Mouse (Mus musculus): ENCODE results near the gene Anapc15. TPM values are rescaled to one million over a fixed set of nuclear protein-coding genes. Genes with fewer than 3 reads are reported as not detected.
A peak's percentile ranks its signal among the peaks of the same experiment; 100 is the strongest.

Gene Anapc15
- polyA plus RNA-seq, 1 experiment from 2014 or later, result 42.7 TPM

- Histone ChIP-seq H3K36me3 (ENCODE audit: control insufficient read depth, insufficient read depth, low read length) (no peaks in the 10 kb centered on the region), H3K27me3 (ENCODE audit: control insufficient read depth, insufficient read depth, low read length) (no peaks in the 10 kb centered on the region), H3K9me3 (ENCODE audit: control insufficient read depth, low read length) (no peaks in the 10 kb centered on the region), H3K9ac (ENCODE audit: low read length) (no peak within 1 kb of the TSS), H3K27ac (replicated peaks) (no peak within 1 kb of the TSS), H3K4me3 (ENCODE audit: low read depth, low read length) (no peak within 1 kb of the TSS), H3K4me1 (replicated peaks; ENCODE audit: control insufficient read depth, insufficient read depth) (no peaks in the 10 kb centered on the region), H3K4me2 (replicated peaks; ENCODE audit: low read depth) (no peak within 1 kb of the TSS)
- TF ChIP-seq EP300 (optimal IDR thresholded peaks at IDR 0.05) (no peak), CTCF (IDR thresholded peaks at IDR 0.05; ENCODE audit: low read depth) (no peak)
- ATAC-seq (ENCODE audit: low FRiP score, low TSS enrichment) (no peak), DNase-seq (ENCODE audit: low spot score) (no peak)
- 78% methylated on average over 4 of the region's 4 CpGs for WGBS
These were observed 6.4 kb upstream of the Anapc15 start, which contains the start of gene Folr2 for GRCm38 (mm10) chr7:101857094-101857493. TSS of gene Folr2 (minus strand) at chr7:101857194.

DNA sequence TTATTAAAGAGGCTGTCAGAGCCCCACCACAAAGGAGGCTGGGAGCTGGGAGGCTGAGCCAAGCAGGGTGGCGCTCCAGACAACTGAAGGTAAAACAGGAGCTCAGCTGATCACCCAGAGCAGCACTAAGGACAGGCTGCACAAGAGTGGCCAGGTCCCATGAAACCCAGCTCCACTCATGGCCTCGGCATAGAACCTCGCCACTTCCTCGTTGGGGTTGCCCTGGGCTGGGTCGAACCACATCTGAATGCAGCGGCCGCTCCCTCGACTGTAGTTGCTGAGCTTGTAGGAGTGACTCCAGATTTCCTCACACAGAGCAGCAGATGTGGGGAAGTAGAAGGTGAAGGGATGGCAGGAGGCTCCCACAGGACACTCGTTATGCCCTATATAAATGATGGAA lies 5.2 kb upstream of the Anapc15 start:
- TF ChIP-seq CTCF (IDR thresholded peaks at IDR 0.05; ENCODE audit: low read depth) (no peak), EP300 (optimal IDR thresholded peaks at IDR 0.05) (no peak)
- H3K36me3 ChIP-seq (ENCODE audit: control insufficient read depth, insufficient read depth, low read length), result no peaks in the 10 kb centered on the region
- H3K4me1 ChIP-seq (replicated peaks; ENCODE audit: control insufficient read depth, insufficient read depth), result no peaks in the 10 kb centered on the region
- peak overlapping the region; percentile 58 for H3K27ac ChIP-seq (replicated peaks)
- peak; percentile 79 for ATAC-seq (ENCODE audit: low FRiP score, low TSS enrichment)
- H3K9me3 ChIP-seq (ENCODE audit: control insufficient read depth, low read length), result no peaks in the 10 kb centered on the region
- no peak overlapping the region for H3K4me3 ChIP-seq (ENCODE audit: low read depth, low read length)
- no peak overlapping the region for H3K9ac ChIP-seq (ENCODE audit: low read length)
- no peak overlapping the region for H3K4me2 ChIP-seq (replicated peaks; ENCODE audit: low read depth)
- H3K27me3 ChIP-seq (ENCODE audit: control insufficient read depth, insufficient read depth, low read length), result no peaks in the 10 kb centered on the region
- peak; percentile 42 for DNase-seq (ENCODE audit: low spot score)
- WGBS, result 57% methylated on average over 9 of the region's 9 CpGs

GRCm38 (mm10) chr7:101860978-101861377 lies 2.5 kb upstream of the Anapc15 start:
- Histone ChIP-seq H3K36me3 (ENCODE audit: control insufficient read depth, insufficient read depth, low read length) (no peaks in the 10 kb centered on the region), H3K9me3 (ENCODE audit: control insufficient read depth, low read length) (no peaks in the 10 kb centered on the region)
- no peak for DNase-seq (ENCODE audit: low spot score)

DNA sequence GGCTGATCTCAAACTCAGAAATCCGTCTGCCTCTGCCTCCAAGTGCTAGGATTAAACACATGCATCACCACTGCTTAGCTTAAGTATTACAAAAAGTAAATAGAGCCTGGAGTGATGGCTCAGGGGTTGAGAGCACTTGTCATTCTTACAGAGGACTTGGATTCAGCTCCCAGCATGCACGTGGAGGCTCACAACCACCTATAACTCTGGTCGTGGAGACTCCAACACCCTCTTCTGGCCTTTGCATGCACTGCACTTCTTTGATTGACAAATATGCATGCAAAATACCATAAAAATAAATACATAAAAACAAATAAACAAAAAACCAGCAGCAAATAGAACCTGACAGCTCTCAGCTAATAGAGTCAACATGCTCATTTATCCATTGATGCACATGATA lies 1.2 kb upstream of the Anapc15 start:
- no peak for ATAC-seq (ENCODE audit: low FRiP score, low TSS enrichment)

More at GRCm38 (mm10) chr7:101860978-101861377, 2.5 kb upstream of the Anapc15 start:
- TF ChIP-seq EP300 (optimal IDR thresholded peaks at IDR 0.05) (no peak), CTCF (IDR thresholded peaks at IDR 0.05; ENCODE audit: low read depth) (no peak)
- H3K27ac ChIP-seq (replicated peaks), result no peak overlapping the region
- no peaks in the 10 kb centered on the region for H3K4me1 ChIP-seq (replicated peaks; ENCODE audit: control insufficient read depth, insufficient read depth)
- H3K4me2 ChIP-seq (replicated peaks; ENCODE audit: low read depth), result no peak overlapping the region
- H3K9ac ChIP-seq (ENCODE audit: low read length), result no peak overlapping the region
- H3K27me3 ChIP-seq (ENCODE audit: control insufficient read depth, insufficient read depth, low read length), result no peaks in the 10 kb centered on the region
- no peak overlapping the region for H3K4me3 ChIP-seq (ENCODE audit: low read depth, low read length)
- ATAC-seq (ENCODE audit: low FRiP score, low TSS enrichment), result no peak

GRCm38 (mm10) chr7:101866491-101867265 lies 3.2 kb downstream of the Anapc15 start:
- WGBS, result 74% methylated on average over 11 of the region's 11 CpGs
- Histone ChIP-seq H3K36me3 (ENCODE audit: control insufficient read depth, insufficient read depth, low read length) (no peaks in the 10 kb centered on the region), H3K9ac (ENCODE audit: low read length) (no peak overlapping the region), H3K27ac (replicated peaks) (no peak overlapping the region), H3K4me3 (ENCODE audit: low read depth, low read length) (no peak overlapping the region), H3K9me3 (ENCODE audit: control insufficient read depth, low read length) (no peaks in the 10 kb centered on the region), H3K4me1 (replicated peaks; ENCODE audit: control insufficient read depth, insufficient read depth) (no peaks in the 10 kb centered on the region), H3K27me3 (ENCODE audit: control insufficient read depth, insufficient read depth, low read length) (no peaks in the 10 kb centered on the region), H3K4me2 (replicated peaks; ENCODE audit: low read depth) (no peak overlapping the region)
- DNase-seq (ENCODE audit: low spot score), result no peak
- ATAC-seq (ENCODE audit: low FRiP score, low TSS enrichment), result no peak
- TF ChIP-seq EP300 (optimal IDR thresholded peaks at IDR 0.05), result no peak
- no peak for TF ChIP-seq CTCF (IDR thresholded peaks at IDR 0.05; ENCODE audit: low read depth)

More for the DNA sequence above, 1.2 kb upstream of the Anapc15 start:
- Histone ChIP-seq H3K27me3 (ENCODE audit: control insufficient read depth, insufficient read depth, low read length) (no peaks in the 10 kb centered on the region), H3K9ac (ENCODE audit: low read length) (no peak overlapping the region), H3K4me3 (ENCODE audit: low read depth, low read length) (no peak overlapping the region), H3K9me3 (ENCODE audit: control insufficient read depth, low read length) (no peaks in the 10 kb centered on the region), H3K36me3 (ENCODE audit: control insufficient read depth, insufficient read depth, low read length) (no peaks in the 10 kb centered on the region), H3K27ac (replicated peaks) (no peak overlapping the region), H3K4me2 (replicated peaks; ENCODE audit: low read depth) (no peak overlapping the region), H3K4me1 (replicated peaks; ENCODE audit: control insufficient read depth, insufficient read depth) (no peaks in the 10 kb centered on the region)
- TF ChIP-seq CTCF (IDR thresholded peaks at IDR 0.05; ENCODE audit: low read depth) (0 out of 2 replicates have a peak, but pooled peaks have one; percentile 4), EP300 (optimal IDR thresholded peaks at IDR 0.05) (no peak)
- WGBS, result 68% methylated on average over 3 of the region's 3 CpGs
- DNase-seq (ENCODE audit: low spot score), result no peak

GRCm38 (mm10) chr7:101867482-101867881 lies 4.0 kb downstream of the Anapc15 start:
- Histone ChIP-seq H3K4me2 (replicated peaks; ENCODE audit: low read depth) (no peak overlapping the region), H3K9ac (ENCODE audit: low read length) (no peak overlapping the region), H3K4me3 (ENCODE audit: low read depth, low read length) (no peak overlapping the region), H3K27ac (replicated peaks) (no peak overlapping the region), H3K4me1 (replicated peaks; ENCODE audit: control insufficient read depth, insufficient read depth) (no peaks in the 10 kb centered on the region), H3K9me3 (ENCODE audit: control insufficient read depth, low read length) (no peaks in the 10 kb centered on the region), H3K36me3 (ENCODE audit: control insufficient read depth, insufficient read depth, low read length) (no peaks in the 10 kb centered on the region), H3K27me3 (ENCODE audit: control insufficient read depth, insufficient read depth, low read length) (no peaks in the 10 kb centered on the region)
- TF ChIP-seq EP300 (optimal IDR thresholded peaks at IDR 0.05), result no peak
- no peak for TF ChIP-seq CTCF (IDR thresholded peaks at IDR 0.05; ENCODE audit: low read depth)
- no peak for ATAC-seq (ENCODE audit: low FRiP score, low TSS enrichment)
- DNase-seq (ENCODE audit: low spot score), result no peak
- WGBS, result 100% methylated on average over 3 of the region's 4 CpGs

Data from stomach, postnatal 0 days (tissue).